Mouse (Mus musculus) hindbrain, embryonic 16.5 days (tissue): Measurements from ENCODE around the gene Aass. TPM values are rescaled to one million over a fixed set of nuclear protein-coding genes. Genes with fewer than 3 reads are reported as not detected.
"Not testable (repeated sequence)": the region's sequence is repeated elsewhere in the genome, so short reads cannot be mapped to it uniquely, and the experiment has no call there.

Experiments
- ATAC-seq: fragments of 200-750 bp; cut with Nextera tagmentation; 2 replicates; pipeline ENCODE4 v1.8.0; 2017; ENCODE audit warnings: moderate TSS enrichment, moderate library complexity
- H3K27ac ChIP-seq: fragments of 300-500 bp; sonication (generic); 2 replicates; pipeline ENCODE4 v1.5.1; 2014; ENCODE audit warnings: low read depth, mild to moderate bottlenecking, control low read depth, low read length, moderate library complexity
- H3K27me3 ChIP-seq: fragments of 300-500 bp; sonication (generic); replicated peaks from 2 replicates; pipeline ENCODE4 v1.6.1; 2014; ENCODE audit warnings: low read length; ENCODE audit not compliant: control insufficient read depth, insufficient read depth
- H3K36me3 ChIP-seq: fragments of 300-500 bp; sonication (generic); 2 replicates; pipeline ENCODE4 v1.6.1; 2014; ENCODE audit warnings: mild to moderate bottlenecking, low read length, moderate library complexity, mixed read lengths; ENCODE audit not compliant: control insufficient read depth, insufficient read depth
- H3K4me1 ChIP-seq: fragments of 300-500 bp; sonication (generic); 2 replicates; pipeline ENCODE4 v1.6.1; 2014; ENCODE audit warnings: low read depth, low read length; ENCODE audit not compliant: control insufficient read depth, insufficient read depth
- H3K4me2 ChIP-seq: fragments of 300-500 bp; sonication (generic); 2 replicates; pipeline ENCODE4 v1.6.1; 2014; ENCODE audit warnings: mild to moderate bottlenecking, low read length, control low read depth, moderate library complexity
- H3K4me3 ChIP-seq: fragments of 300-500 bp; sonication (generic); 2 replicates; pipeline ENCODE4 v1.5.1; 2014; ENCODE audit warnings: mild to moderate bottlenecking, low read length, control low read depth, moderate library complexity
- H3K9ac ChIP-seq: fragments of 300-500 bp; sonication (generic); 2 replicates; pipeline ENCODE4 v1.6.1; 2014; ENCODE audit warnings: low read depth, mild to moderate bottlenecking, control low read depth, low read length, moderate library complexity
- H3K9me3 ChIP-seq: fragments of 300-500 bp; sonication (generic); 2 replicates; pipeline ENCODE4 v1.6.1; 2014; ENCODE audit warnings: mild to moderate bottlenecking, low read length, moderate library complexity; ENCODE audit not compliant: control insufficient read depth
- WGBS: fragments of 180-500 bp; shearing (Covaris S2); extraction: QIAGEN DNeasy Blood & Tissue Kit; methylation state at CpG from one replicate; pipeline ENCODE4 v1.1.7; 2014; 5-methylcytosine and 5-hydroxymethylcytosine counted together
- polyA plus RNA-seq: library from polyadenylated mRNA; unstranded; fragments of >200 nt; fragmentation: Nextera tagmentation; extraction: Ambion mirVana; gene quantifications from 2 replicates; pipeline ENCODE4 v1.2.1, GENCODE M21; 2015

Aass gene
- polyA plus RNA-seq: 0.74 TPM in 2 replicates

DNA sequence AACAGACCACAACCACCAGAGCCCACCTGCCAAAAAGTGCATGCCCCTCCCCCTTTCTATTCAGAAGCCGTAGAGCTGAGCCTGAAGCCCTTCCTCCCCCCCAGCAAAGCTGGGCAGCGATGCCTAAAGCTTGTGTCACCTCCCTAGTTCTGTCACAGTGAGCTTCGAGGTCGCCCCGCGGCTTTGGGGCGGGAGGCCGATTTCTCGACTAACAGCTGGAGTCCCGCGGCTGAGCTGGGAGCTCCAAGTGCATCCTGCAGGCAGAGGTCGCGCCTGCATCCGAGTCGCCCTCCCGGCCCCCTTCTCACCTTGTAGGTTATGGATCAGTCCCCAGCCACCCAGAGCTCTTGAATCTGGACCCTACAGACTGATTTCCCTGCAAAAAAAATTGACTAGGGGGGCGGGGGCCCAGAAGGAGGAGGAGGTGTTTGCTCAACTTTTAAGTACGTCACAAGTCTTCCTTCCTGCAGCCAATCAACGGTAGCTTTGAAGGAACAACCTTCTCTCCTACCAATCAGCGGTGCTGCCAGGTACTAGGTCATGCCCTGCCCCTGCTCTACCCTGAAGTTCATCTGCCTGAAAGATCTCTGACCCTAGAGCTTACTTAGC lies at the start of gene Aass:
Aass (minus strand) TSS at position 414 of the 609 bp plus-strand sequence.
- H3K4me3 ChIP-seq: peak within 1 kb of the TSS; percentile 46
- peak within 1 kb of the TSS; percentile 86 for H3K4me2 ChIP-seq
- H3K9ac ChIP-seq: peak within 1 kb of the TSS; percentile 54; the same call in 1 of the 2 replicates
- peak; percentile 89 for ATAC-seq
- no peak within 1 kb of the TSS for H3K27ac ChIP-seq
- peaks cover 5% of the 10 kb centered on the region for H3K4me1 ChIP-seq
- 0% methylated on average over 20 of the region's 20 CpGs for whole genome bisulfite sequencing
- no peaks in the 10 kb centered on the region for H3K9me3 ChIP-seq
- H3K27me3 ChIP-seq: no peaks in the 10 kb centered on the region
- no peaks in the 10 kb centered on the region for H3K36me3 ChIP-seq

DNA sequence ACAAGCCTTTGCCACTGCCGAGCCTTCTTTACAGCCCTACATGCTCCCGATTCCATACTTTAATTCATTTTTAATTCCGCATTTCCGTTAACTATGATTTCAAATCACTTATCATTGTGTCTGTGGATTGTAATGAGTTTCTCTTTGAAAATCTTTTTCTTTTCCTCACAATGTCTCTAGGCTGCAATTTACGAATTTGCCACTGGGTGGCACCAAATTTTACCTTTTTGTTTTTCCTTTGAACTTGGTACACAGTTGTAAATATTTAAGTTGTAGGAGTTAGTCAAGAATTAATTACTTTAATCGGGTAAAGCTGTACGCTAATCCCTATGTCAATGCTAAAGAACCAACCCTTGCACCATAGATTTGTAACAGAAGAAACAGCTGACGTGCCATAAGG lies 47.3 kb upstream of the Aass start:
- no peaks in the 10 kb centered on the region for H3K27me3 ChIP-seq
- no peak overlapping the region for H3K27ac ChIP-seq
- no peaks in the 10 kb centered on the region for H3K4me1 ChIP-seq
- H3K4me3 ChIP-seq: 0 out of 2 replicates have a peak overlapping the region, but pooled peaks have one; percentile 12
- ATAC-seq: no peak
- peak overlapping the region; percentile 46 for H3K4me2 ChIP-seq
- no peaks in the 10 kb centered on the region for H3K9me3 ChIP-seq
- H3K9ac ChIP-seq: no peak overlapping the region
- WGBS: 18% methylated on average over 8 of the region's 8 CpGs
- no peaks in the 10 kb centered on the region for H3K36me3 ChIP-seq

DNA sequence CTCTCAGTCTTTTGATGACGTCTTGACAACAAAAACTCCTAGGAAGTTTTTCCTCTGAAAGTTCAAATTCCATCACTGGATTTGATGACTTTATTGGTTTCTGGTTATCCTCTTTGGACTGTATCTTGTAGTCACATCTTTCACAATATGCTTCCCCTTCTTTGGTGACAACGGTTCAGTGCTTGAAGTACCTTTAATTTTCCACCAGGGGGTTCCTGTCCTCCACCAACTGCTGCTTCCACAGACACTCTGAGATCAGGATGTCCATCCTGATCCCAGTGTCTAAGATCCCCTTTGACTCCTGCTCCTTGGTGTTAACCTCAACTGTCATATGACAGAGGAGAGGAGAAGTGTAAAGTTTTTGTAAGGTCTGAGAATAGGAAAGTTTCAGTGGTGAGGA lies 31.0 kb upstream of the Aass start:
- H3K4me2 ChIP-seq, H3K4me3 ChIP-seq, ATAC-seq, H3K4me1 ChIP-seq, H3K9ac ChIP-seq, H3K9me3 ChIP-seq, H3K27me3 ChIP-seq, H3K27ac ChIP-seq, H3K36me3 ChIP-seq: not testable (repeated sequence)
- WGBS: 58% methylated on average over 1 of the region's 2 CpGs

DNA sequence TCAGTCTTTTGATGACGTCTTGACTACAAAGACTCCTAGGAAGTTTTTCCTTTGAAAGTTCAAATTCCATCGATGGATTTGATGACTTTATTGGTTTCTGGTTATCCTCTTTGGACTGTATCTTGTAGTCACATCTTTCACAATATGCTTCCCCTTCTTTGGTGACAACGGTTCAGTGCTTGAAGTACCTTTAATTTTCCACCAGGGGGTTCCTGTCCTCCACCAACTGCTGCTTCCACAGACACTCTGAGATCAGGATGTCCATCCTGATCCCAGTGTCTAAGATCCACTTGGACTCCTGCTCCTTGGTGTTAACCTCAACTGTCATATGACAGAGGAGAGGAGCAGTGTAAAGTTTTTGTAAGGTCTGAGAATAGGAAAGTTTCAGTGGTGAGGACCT lies 23.6 kb upstream of the Aass start:
- not testable (repeated sequence) for H3K36me3 ChIP-seq, H3K4me2 ChIP-seq, ATAC-seq, H3K9me3 ChIP-seq, H3K4me1 ChIP-seq, H3K9ac ChIP-seq, H3K27ac ChIP-seq, H3K27me3 ChIP-seq, H3K4me3 ChIP-seq
- WGBS: 83% methylated on average over 2 of the region's 3 CpGs

DNA sequence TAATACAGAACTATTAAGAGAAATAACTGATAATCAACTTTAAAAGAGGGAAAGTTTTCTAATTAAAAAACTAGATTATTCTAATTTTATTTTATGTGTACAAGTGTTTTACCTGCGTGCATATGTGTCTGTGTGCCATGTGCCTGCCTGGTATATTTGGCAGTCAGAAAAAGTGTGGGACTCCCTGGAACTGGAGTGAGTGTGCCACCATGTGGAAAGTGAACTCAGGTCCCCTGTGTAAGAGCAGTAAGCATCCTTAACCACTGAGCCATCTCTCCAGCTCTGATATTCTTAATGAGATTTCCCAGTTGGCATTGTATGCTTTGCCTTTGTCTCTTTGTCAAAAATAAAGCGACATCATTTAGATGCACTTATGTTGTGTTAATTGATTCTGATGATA lies 20.3 kb upstream of the Aass start:
- Histone ChIP-seq H3K27me3 (no peaks in the 10 kb centered on the region), H3K27ac (no peak overlapping the region), H3K36me3 (no peaks in the 10 kb centered on the region), H3K4me1 (no peaks in the 10 kb centered on the region), H3K4me2 (no peak overlapping the region), H3K4me3 (no peak overlapping the region), H3K9me3 (no peaks in the 10 kb centered on the region), H3K9ac (no peak overlapping the region)
- ATAC-seq: no peak
- WGBS: 93% methylated on average over 2 of the region's 2 CpGs

DNA sequence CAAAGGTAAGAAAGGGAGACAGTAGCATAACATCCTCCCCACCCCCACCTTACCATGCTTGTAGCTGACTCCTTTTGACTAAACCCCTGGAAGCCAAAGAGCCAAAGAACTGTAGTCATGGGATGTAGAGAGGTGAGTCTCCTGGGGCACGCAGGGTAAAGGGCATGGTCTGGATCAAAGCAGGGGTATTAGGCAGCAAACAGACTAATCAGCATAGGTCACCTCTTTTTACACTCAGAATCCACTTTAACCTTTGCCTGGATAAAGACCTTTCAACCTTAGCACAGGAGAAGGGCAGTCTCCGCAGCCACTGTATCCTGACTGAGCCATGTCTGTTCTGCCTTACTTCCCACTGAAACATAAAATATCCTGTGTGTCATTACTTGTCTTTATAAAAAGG lies 14.4 kb upstream of the Aass start:
- H3K27ac ChIP-seq: no peak overlapping the region
- 89% methylated on average over 2 of the region's 2 CpGs for WGBS
- H3K9me3 ChIP-seq: no peaks in the 10 kb centered on the region
- H3K9ac ChIP-seq: no peak overlapping the region
- no peak for ATAC-seq
- no peak overlapping the region for H3K4me2 ChIP-seq
- H3K27me3 ChIP-seq: no peaks in the 10 kb centered on the region
- no peak overlapping the region for H3K4me3 ChIP-seq
- H3K4me1 ChIP-seq: no peaks in the 10 kb centered on the region
- no peaks in the 10 kb centered on the region for H3K36me3 ChIP-seq

DNA sequence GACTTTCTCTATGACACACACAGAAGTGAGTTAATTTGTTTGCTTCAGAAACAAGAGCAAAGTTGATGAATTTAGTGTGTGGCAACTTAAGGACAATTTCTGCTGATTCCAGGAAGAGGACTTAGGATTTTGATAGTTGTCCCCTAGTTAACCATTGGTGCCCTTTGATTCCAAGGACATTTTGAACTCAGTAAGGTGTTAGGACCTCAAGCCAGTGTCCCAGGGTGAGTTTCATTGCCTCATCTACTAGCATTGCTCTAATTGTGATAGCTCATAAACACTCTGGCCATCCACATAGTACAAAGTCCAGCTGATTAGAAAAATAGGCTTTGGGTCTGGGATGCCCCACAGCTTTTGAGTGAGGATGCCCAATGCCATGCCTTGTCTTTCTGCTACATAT lies 11.2 kb upstream of the Aass start:
- no peaks in the 10 kb centered on the region for H3K4me1 ChIP-seq
- H3K36me3 ChIP-seq: no peaks in the 10 kb centered on the region
- ATAC-seq: no peak
- H3K9me3 ChIP-seq: no peaks in the 10 kb centered on the region
- H3K4me2 ChIP-seq: no peak overlapping the region
- H3K9ac ChIP-seq: no peak overlapping the region
- H3K27ac ChIP-seq: no peak overlapping the region
- no peaks in the 10 kb centered on the region for H3K27me3 ChIP-seq
- H3K4me3 ChIP-seq: no peak overlapping the region

DNA sequence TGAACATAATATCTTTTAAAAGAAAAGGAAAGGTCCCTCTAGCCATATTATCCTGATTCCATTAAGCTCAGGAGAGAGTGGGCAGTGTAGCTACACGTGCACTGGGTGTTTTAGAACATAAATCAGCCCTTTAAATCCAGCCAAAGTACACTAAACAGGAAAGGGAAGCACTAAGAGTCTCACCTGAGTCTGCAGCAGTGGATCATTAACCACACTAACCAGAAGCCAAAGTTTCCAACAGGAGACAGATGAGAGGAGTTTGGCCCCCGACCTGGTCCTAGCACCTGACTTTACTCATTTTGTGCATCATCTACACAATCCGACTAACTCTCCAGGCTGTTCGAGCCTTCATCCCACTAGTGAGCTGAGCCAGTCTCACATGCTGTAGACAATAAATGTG lies 1.8 kb downstream of the Aass start:
- no peak overlapping the region for H3K27ac ChIP-seq
- peaks cover 5% of the 10 kb centered on the region for H3K4me1 ChIP-seq
- 75% methylated on average over 4 of the region's 4 CpGs for WGBS

DNA sequence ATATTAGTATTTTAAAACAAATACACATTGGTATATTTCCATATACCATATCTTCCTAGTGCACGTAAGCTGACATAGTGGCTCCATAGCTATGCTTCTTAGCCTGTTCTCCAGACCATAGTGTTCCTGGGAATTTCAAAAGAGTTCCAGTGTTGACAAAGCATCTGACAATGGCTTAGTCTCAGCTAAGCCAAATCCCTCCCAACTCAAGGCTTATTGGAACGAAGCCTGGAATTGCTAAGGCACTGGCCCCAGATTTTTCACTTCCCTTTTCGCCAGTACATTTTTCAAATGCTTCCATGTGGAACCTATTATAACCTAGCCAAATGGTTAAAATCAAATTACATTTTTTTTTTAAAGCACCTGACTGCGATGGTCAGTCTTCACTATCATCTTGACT lies 3.6 kb downstream of the Aass start:
- Histone ChIP-seq H3K9me3 (no peaks in the 10 kb centered on the region), H3K27ac (no peak overlapping the region), H3K4me3 (no peak overlapping the region), H3K4me2 (no peak overlapping the region), H3K36me3 (no peaks in the 10 kb centered on the region), H3K9ac (no peak overlapping the region), H3K4me1 (peaks cover 5% of the 10 kb centered on the region), H3K27me3 (no peaks in the 10 kb centered on the region)
- WGBS: 69% methylated on average over 4 of the region's 4 CpGs
- ATAC-seq: no peak

More for the DNA sequence above, 1.8 kb downstream of the Aass start:
- Histone ChIP-seq H3K9me3 (no peaks in the 10 kb centered on the region), H3K36me3 (no peaks in the 10 kb centered on the region), H3K4me2 (no peak overlapping the region), H3K9ac (no peak overlapping the region), H3K27me3 (no peaks in the 10 kb centered on the region), H3K4me3 (no peak overlapping the region)
- no peak for ATAC-seq

DNA sequence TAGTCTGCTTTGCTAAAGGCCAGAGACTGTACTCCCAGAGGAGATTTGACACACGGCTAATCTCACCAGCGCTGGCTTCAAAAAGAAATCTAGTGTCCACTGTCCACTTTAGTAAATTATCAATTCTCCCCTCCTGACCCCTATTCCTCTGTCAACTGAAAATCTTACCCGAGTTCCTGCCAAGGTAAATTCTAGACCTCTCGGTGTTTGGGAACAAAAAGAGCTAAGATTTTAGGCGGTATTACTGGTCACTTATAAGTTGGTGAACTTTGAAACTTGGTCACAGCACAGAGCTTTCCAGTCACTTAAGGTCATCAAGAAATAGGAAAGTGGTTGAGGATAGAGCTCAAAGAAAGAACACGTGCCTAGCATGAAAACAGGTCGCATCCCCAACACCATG lies 6.1 kb downstream of the Aass start:
- no peaks in the 10 kb centered on the region for H3K27me3 ChIP-seq
- H3K4me2 ChIP-seq: no peak overlapping the region
- WGBS: 88% methylated on average over 7 of the region's 7 CpGs
- no peaks in the 10 kb centered on the region for H3K9me3 ChIP-seq
- no peak for ATAC-seq
- no peaks in the 10 kb centered on the region for H3K4me1 ChIP-seq
- no peak overlapping the region for H3K27ac ChIP-seq
- no peaks in the 10 kb centered on the region for H3K36me3 ChIP-seq
- no peak overlapping the region for H3K9ac ChIP-seq
- no peak overlapping the region for H3K4me3 ChIP-seq
